Mouse (Mus musculus) spleen, adult 2 months (tissue): ENCODE measurements around the gene Jmjd1c. TPM values are rescaled to one million over a fixed set of nuclear protein-coding genes. Genes with fewer than 3 reads are reported as not detected.
A peak's percentile ranks its signal among the peaks of the same experiment; 100 is the strongest.

Experiments
- DNase-seq, 2 experiments: peaks; one replicate each; pipeline versions ENCODE4 v3.0.0 to v3.0.0-alpha.2; 2012 to 2021; ENCODE audit warnings: low spot score in 2 of 2, low read depth in 1 of 2
- H3K27ac ChIP-seq: fragments of 200-500 bp; 2 replicates; pipeline ENCODE4 v1.5.1; 2012; ENCODE audit warnings: low read length, inconsistent platforms; ENCODE audit not compliant: insufficient read depth
- H3K27me3 ChIP-seq: fragments of 200-500 bp; 2 replicates; pipeline ENCODE4 v1.6.1; 2012; ENCODE audit warnings: mild to moderate bottlenecking, moderate library complexity, low read length, inconsistent platforms; ENCODE audit not compliant: control insufficient read depth, insufficient read depth
- H3K36me3 ChIP-seq: fragments of 200-500 bp; 2 replicates; pipeline ENCODE4 v1.6.1; 2012; ENCODE audit warnings: mild to moderate bottlenecking, low read length, inconsistent platforms; ENCODE audit not compliant: control insufficient read depth, insufficient read depth
- H3K4me1 ChIP-seq: fragments of 200-500 bp; 2 replicates; pipeline ENCODE4 v1.6.1; 2011; ENCODE audit warnings: inconsistent platforms; ENCODE audit not compliant: control insufficient read depth, insufficient read depth, insufficient read length
- H3K4me3 ChIP-seq: fragments of 200-500 bp; 2 replicates; pipeline ENCODE4 v1.5.1; 2011; ENCODE audit warnings: mild to moderate bottlenecking, inconsistent platforms; ENCODE audit not compliant: insufficient read depth, insufficient read length; ENCODE audit errors: extremely low read depth
- CTCF ChIP-seq: fragments of 200-500 bp; IDR thresholded peaks from 2 replicates; pipeline ENCODE4 v1.5.1; 2011; ENCODE audit warnings: mild to moderate bottlenecking, inconsistent platforms; ENCODE audit not compliant: insufficient read depth, insufficient read length, insufficient replicate concordance; ENCODE audit errors: extremely low read depth
- POLR2A ChIP-seq: fragments of 200-500 bp; IDR thresholded peaks from 2 replicates; pipeline ENCODE4 v1.6.1; 2011; ENCODE audit warnings: low read depth, low read length, inconsistent platforms
- WGBS: fragments of 180-500 bp; shearing (Covaris S2); methylation state at CpG from one replicate; pipeline ENCODE4 v1.1.7; 2018; 5-methylcytosine and 5-hydroxymethylcytosine counted together
- polyA plus RNA-seq: library from polyadenylated mRNA; depleted of rRNA; stranded (reverse); fragments of >200 nt; gene quantifications from 2 replicates; pipeline ENCODE4 v1.2.3, GENCODE M21; 2012

Gene Jmjd1c
- polyA plus RNA-seq, 1 experiment: 14.4 TPM

GRCm38 (mm10) chr10:67061367-67061801 lies 34.5 kb upstream of the Jmjd1c start:
- H3K27me3 ChIP-seq: no peaks in the 10 kb centered on the region
- no peaks in the 10 kb centered on the region; the same call in 1 of the 2 replicates for H3K36me3 ChIP-seq
- 93% methylated on average over 10 of the region's 10 CpGs for WGBS
- no peak for TF ChIP-seq CTCF
- TF ChIP-seq POLR2A: no peak
- peaks cover 10% of the 10 kb centered on the region for H3K4me1 ChIP-seq
- H3K4me3 ChIP-seq: no peak overlapping the region
- H3K27ac ChIP-seq: no peak overlapping the region
- DNase-seq: no peak

DNA sequence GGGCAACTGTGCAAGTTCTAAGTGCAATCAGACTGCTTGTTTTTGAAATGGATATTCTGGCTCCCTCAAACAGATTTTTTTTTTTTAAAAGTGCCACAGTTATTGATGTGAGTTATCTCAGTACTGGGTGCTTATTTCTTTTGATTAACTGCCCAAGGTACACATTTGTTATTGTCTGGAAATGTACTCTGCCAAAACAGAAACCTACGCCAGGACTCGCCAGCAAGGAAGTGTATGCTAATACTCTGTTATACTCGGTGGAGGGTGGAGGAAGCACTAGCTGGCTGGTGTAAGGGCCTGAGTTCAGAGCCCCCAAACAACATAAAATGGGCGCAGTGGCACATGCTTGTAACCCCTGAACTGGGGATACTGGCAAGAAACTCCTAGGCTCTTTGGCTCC lies 34.1 kb upstream of the Jmjd1c start:
- H3K4me1 ChIP-seq: peaks cover 13% of the 10 kb centered on the region
- H3K4me3 ChIP-seq: no peak overlapping the region
- TF ChIP-seq CTCF (no peak), POLR2A (no peak)
- no peaks in the 10 kb centered on the region; the same call in 1 of the 2 replicates for H3K36me3 ChIP-seq
- WGBS: 64% methylated on average over 4 of the region's 4 CpGs
- no peaks in the 10 kb centered on the region for H3K27me3 ChIP-seq
- DNase-seq: no peak
- H3K27ac ChIP-seq: no peak overlapping the region

GRCm38 (mm10) chr10:67065277-67065887 lies 30.5 kb upstream of the Jmjd1c start:
- peak in 1 of 2 experiments; percentile 21 for DNase-seq
- H3K4me1 ChIP-seq: peaks cover 19% of the 10 kb centered on the region
- H3K36me3 ChIP-seq: no peaks in the 10 kb centered on the region; the same call in 1 of the 2 replicates
- H3K27me3 ChIP-seq: no peaks in the 10 kb centered on the region
- H3K4me3 ChIP-seq: no peak overlapping the region
- TF ChIP-seq POLR2A: no peak
- no peak for TF ChIP-seq CTCF
- H3K27ac ChIP-seq: peak overlapping the region; percentile 70
- WGBS: 43% methylated on average over 7 of the region's 7 CpGs

- 65% methylated on average over 5 of the region's 5 CpGs for whole genome bisulfite sequencing
- no peak for DNase-seq
Measured at GRCm38 (mm10) chr10:67065927-67066326, 30.0 kb upstream of the Jmjd1c start.

DNA sequence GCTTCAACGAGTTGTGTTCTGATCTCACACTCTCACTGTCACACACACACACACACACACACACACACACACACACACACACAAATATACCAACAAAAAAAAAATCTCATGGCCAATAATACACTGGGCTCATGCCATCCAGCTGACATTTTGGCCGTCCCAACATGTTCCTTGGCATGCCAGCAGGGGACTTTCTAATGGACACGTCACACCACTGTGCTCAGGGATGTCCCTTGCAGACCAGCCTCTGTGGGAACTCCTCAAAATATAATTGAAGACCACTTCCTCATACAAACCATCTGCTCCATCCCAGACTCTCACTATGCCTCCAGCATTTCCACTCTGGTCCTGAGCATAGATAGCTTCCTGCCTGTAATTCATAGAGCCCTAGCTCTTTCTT lies 29.5 kb upstream of the Jmjd1c start:
- TF ChIP-seq POLR2A (no peak), CTCF (no peak)
- DNase-seq: no peak
- Histone ChIP-seq H3K27ac (peak overlapping the region; percentile 70; the same call in 1 of the 2 replicates), H3K27me3 (no peaks in the 10 kb centered on the region), H3K4me3 (no peak overlapping the region), H3K4me1 (peaks cover 22% of the 10 kb centered on the region), H3K36me3 (no peaks in the 10 kb centered on the region; the same call in 1 of the 2 replicates)
- 78% methylated on average over 3 of the region's 3 CpGs for WGBS

More at GRCm38 (mm10) chr10:67065927-67066326, 30.0 kb upstream of the Jmjd1c start:
- Histone ChIP-seq H3K27ac (peak overlapping the region; percentile 70), H3K4me1 (peaks cover 19% of the 10 kb centered on the region), H3K27me3 (no peaks in the 10 kb centered on the region), H3K36me3 (no peaks in the 10 kb centered on the region; the same call in 1 of the 2 replicates), H3K4me3 (no peak overlapping the region)
- TF ChIP-seq CTCF: no peak

DNA sequence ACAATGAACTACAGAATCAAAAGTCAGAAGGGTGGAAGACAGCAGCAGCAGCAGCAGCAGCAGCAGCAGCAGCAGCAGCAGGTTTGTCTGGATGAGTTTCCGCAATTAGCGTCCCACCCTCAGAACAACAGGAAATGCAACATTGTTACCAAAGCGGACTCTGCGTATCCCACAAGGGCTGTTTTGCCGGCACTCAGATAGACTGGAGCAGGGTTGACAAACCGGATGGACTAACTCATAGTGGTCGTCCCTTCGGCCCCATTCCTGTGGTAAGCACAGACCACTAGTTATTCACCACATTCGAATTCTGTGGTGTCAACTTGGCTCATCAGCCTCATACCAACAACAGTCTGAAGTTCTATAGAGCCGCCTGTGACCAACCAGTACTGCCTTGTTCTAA lies 26.9 kb upstream of the Jmjd1c start:
- WGBS: 34% methylated on average over 10 of the region's 10 CpGs
- Histone ChIP-seq H3K4me1 (peaks cover 28% of the 10 kb centered on the region), H3K36me3 (no peaks in the 10 kb centered on the region), H3K27ac (peak overlapping the region; percentile 70), H3K4me3 (peak overlapping the region; percentile 46; the same call in 1 of the 2 replicates), H3K27me3 (no peaks in the 10 kb centered on the region)
- DNase-seq: no peak
- TF ChIP-seq CTCF (no peak), POLR2A (no peak)

DNA sequence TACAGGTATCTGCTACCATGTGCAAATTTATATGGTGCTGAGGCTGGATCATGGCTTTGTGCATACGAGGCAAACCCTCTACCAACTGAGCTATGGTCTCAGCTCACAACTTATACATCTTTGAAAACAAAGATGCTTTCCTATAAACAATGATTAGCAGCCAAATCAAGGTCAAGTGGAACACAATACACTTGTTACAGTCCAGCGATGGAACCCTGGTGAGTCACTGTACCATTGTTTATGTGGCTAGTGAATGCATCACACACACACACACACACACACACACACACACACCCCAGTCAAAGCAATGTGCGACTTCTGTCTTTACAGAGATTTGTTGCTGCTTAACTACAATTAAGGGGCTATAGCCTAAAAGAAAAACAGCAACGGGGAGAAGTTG lies 24.5 kb upstream of the Jmjd1c start:
- Histone ChIP-seq H3K4me1 (peaks cover 18% of the 10 kb centered on the region), H3K27me3 (no peaks in the 10 kb centered on the region), H3K36me3 (no peaks in the 10 kb centered on the region), H3K27ac (peak overlapping the region; percentile 43; the same call in 1 of the 2 replicates), H3K4me3 (no peak overlapping the region)
- DNase-seq: no peak
- WGBS: 36% methylated on average over 4 of the region's 4 CpGs
- TF ChIP-seq POLR2A (no peak), CTCF (no peak)
